Mouse (Mus musculus): ENCODE data around the gene Hibch. TPM values are rescaled to one million over a fixed set of nuclear protein-coding genes. Genes with fewer than 3 reads are reported as not detected.
A peak's percentile ranks its signal among the peaks of the same experiment; 100 is the strongest.

Hibch gene
- total RNA-seq (2021) = 10 to 100 TPM; 13.1 to 15.2 TPM

GRCm38 (mm10) chr1:52844782-52845665 lies at the start of gene Hibch:
Gene Hibch, plus strand, starts transcription at chr1:52844929.
- intact Hi-C loops (cut with DNase I) = loop anchor here (1.0 kb wide), 1 partner anchor 28 kb away; the partner anchor contains the start of gene Inpp1
- peak; percentile 94 to 99 for DNase-seq (ENCODE audit: low spot score in 2 of 2)

GRCm38 (mm10) chr1:52795927-52796326 lies 48.8 kb upstream of the Hibch start:
- intact Hi-C loops (cut with DNase I) = loop anchor here (10.0 kb wide), 1 partner anchor 239 kb away; no protein-coding TSS in a partner anchor
- DNase-seq (ENCODE audit: low spot score in 2 of 2) = no peak

- peak; percentile 47 to 87 for DNase-seq (ENCODE audit: low spot score in 2 of 2)
- intact Hi-C loops (cut with DNase I) = loop anchor here (10.0 kb wide), 1 partner anchor 236 kb away; no protein-coding TSS in a partner anchor
Observed at GRCm38 (mm10) chr1:52799056-52799726, 45.5 kb upstream of the Hibch start.

- peak in 1 of 2 experiments; percentile 52 for DNase-seq (ENCODE audit: low spot score in 2 of 2)
- intact Hi-C loops (cut with DNase I) = loop anchor here (10.0 kb wide), 1 partner anchor 235 kb away; no protein-coding TSS in a partner anchor
Observed at GRCm38 (mm10) chr1:52799772-52800171, 45.0 kb upstream of the Hibch start.

GRCm38 (mm10) chr1:52800340-52800740 lies 44.4 kb upstream of the Hibch start:
- DNase-seq (ENCODE audit: low spot score in 2 of 2) = peak in 1 of 2 experiments; percentile 58
- intact Hi-C loops (cut with DNase I) = no loop called here

GRCm38 (mm10) chr1:52801651-52802050 lies 43.1 kb upstream of the Hibch start:
- intact Hi-C loops (cut with DNase I) = no loop called here
- DNase-seq (ENCODE audit: low spot score in 2 of 2) = no peak

- intact Hi-C loops (cut with DNase I) = no loop called here
- DNase-seq (ENCODE audit: low spot score in 2 of 2) = no peak
Observed at GRCm38 (mm10) chr1:52802406-52802975, 42.2 kb upstream of the Hibch start.

GRCm38 (mm10) chr1:52805041-52805440 lies 39.7 kb upstream of the Hibch start:
- intact Hi-C loops (cut with DNase I) = no loop called here
- no peak for DNase-seq (ENCODE audit: low spot score in 2 of 2)

GRCm38 (mm10) chr1:52808456-52808855 lies 36.3 kb upstream of the Hibch start:
- intact Hi-C loops (cut with DNase I) = no loop called here

GRCm38 (mm10) chr1:52816232-52816891 lies 28.4 kb upstream of the Hibch start:
- intact Hi-C loops (cut with DNase I) = no loop called here
- no peak for DNase-seq (ENCODE audit: low spot score in 2 of 2)

More at GRCm38 (mm10) chr1:52808456-52808855, 36.3 kb upstream of the Hibch start:
- DNase-seq (ENCODE audit: low spot score in 2 of 2) = no peak

- peak; percentile 68 to 79 for DNase-seq (ENCODE audit: low spot score in 2 of 2)
- intact Hi-C loops (cut with DNase I) = loop anchor here (1.0 kb wide), 1 partner anchor 28 kb away; no protein-coding TSS in a partner anchor
Observed at GRCm38 (mm10) chr1:52816910-52817812, 27.6 kb upstream of the Hibch start, which contains the start of gene Inpp1. Gene Inpp1, minus strand, starts transcription at chr1:52817688.

GRCm38 (mm10) chr1:52817813-52818147 lies 26.9 kb upstream of the Hibch start:
- no peak for DNase-seq (ENCODE audit: low spot score in 2 of 2)
- intact Hi-C loops (cut with DNase I) = loop anchor here (1.0 kb wide), 1 partner anchor 28 kb away; no protein-coding TSS in a partner anchor

- DNase-seq (ENCODE audit: low spot score in 2 of 2) = no peak
- intact Hi-C loops (cut with DNase I) = no loop called here
Observed at GRCm38 (mm10) chr1:52839099-52839498, 5.6 kb upstream of the Hibch start.

- intact Hi-C loops (cut with DNase I) = no loop called here
- DNase-seq (ENCODE audit: low spot score in 2 of 2) = peak in 1 of 2 experiments; percentile 5
Observed at GRCm38 (mm10) chr1:52844354-52844753, 375 bp upstream of the Hibch start.

GRCm38 (mm10) chr1:52846556-52846955 lies 1.8 kb downstream of the Hibch start:
- DNase-seq (ENCODE audit: low spot score in 2 of 2) = no peak
- intact Hi-C loops (cut with DNase I) = no loop called here

GRCm38 (mm10) chr1:52849422-52849821 lies 4.7 kb downstream of the Hibch start:
- intact Hi-C loops (cut with DNase I) = no loop called here
- DNase-seq (ENCODE audit: low spot score in 2 of 2) = no peak

GRCm38 (mm10) chr1:52854029-52854428 lies 9.3 kb downstream of the Hibch start:
- peak; percentile 32 to 68 for DNase-seq (ENCODE audit: low spot score in 2 of 2)
- intact Hi-C loops (cut with DNase I) = loop anchor here (5.0 kb wide), 1 partner anchor 207 kb away; no protein-coding TSS in a partner anchor

- no peak for DNase-seq (ENCODE audit: low spot score in 2 of 2)
- intact Hi-C loops (cut with DNase I) = no loop called here
Observed at GRCm38 (mm10) chr1:52855904-52856601, 11.3 kb downstream of the Hibch start.

Measured in left cerebral cortex, postnatal 25 days (tissue).